ENCODE assay signal across 16 mouse cellular contexts in the genomic region with DNA sequence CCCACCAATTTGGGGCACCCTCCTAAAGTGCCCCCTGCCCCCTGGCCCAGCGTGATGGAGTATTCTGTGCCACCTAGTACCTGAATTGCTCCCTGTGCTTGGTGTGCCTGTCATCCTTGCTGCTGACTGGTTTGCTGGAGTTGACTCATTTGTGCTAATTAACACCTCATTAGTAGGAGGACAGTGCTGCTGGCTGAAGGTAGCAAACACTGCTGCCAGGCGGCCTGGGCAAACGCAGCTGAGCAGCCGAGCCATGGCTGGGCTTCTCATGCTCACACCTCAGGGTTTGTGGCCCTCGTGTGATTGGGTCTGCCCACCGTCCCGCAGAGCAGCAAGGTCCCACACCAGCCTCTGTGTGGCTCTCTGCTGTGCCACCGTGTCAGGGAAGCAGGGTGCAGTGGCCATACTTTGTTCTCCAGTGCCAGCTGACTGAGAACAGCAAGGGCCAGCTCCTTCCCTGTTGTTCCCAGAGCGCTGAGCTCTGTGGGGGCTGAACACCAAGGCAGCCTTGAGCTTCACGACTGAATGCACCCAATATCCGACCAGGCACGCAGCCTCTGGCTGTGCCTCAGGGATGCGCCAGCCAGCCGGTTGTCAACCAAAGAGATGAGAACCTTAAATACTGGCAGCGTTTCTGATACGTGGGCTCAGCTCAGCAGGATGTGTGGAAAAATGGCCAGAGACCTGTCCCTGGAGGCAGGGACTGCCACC. TPM values are rescaled to one million over a fixed set of nuclear protein-coding genes. Genes with fewer than 3 reads are reported as not detected.
DNase-seq lines count a peak whose midpoint lies in the region; ATAC-seq and TF ChIP-seq lines count a peak whose summit lies in the region.
"Had no signal": no experiment of that assay in that cellular context is flagged by ENCODE, and none has a peak within 500 bp of the region (broad histone marks: within the 10 kb centered on the region; RNA-seq: fewer than 3 reads in every experiment).

No protein-coding gene starts in this region.

- peak overlapping the region; percentile 13; the same call in 1 of the 2 replicates for H3K9ac ChIP-seq in ES-E14 (ENCODE audit: insufficient read depth, low read depth, low read length, poor library complexity, severe bottlenecking)
- H3K9ac ChIP-seq: liver, embryonic 13.5 days; stomach, embryonic 15.5 days had no signal

- H3K4me3 ChIP-seq in layer of hippocampus, adult 2 months, result no peak overlapping the region
- H3K4me3 ChIP-seq in ES-E14 (ENCODE audit: insufficient read depth in 1 of 2, low read depth in 1 of 2, low read length in 2 of 2, poor library complexity in 1 of 2, severe bottlenecking in 1 of 2), result peak overlapping the region in 1 of 2 experiments; percentile 57; a peak in 2 of 4 replicates
- H3K4me3 ChIP-seq: liver, embryonic 13.5 days; stomach, embryonic 15.5 days had no signal

- peak; percentile 59 to 67 for DNase-seq in cerebellum, postnatal 25 days
- no peak for DNase-seq in cerebellum, postnatal 4 days (ENCODE audit: low spot score in 2 of 2)
- DNase-seq in layer of hippocampus, adult 2 months (ENCODE audit: low spot score in 2 of 2), result no peak
- no peak for DNase-seq in layer of hippocampus, adult 18-20 months (ENCODE audit: low spot score in 2 of 2)
- DNase-seq in ES-E14 (ENCODE audit: low read depth, low spot score), result no peak
- DNase-seq in cerebellum, postnatal 36 days, result peak; percentile 38 to 42
- DNase-seq in gastrocnemius, postnatal 36 days, result no peak
- DNase-seq: heart, postnatal 14 days; liver, embryonic 13.5 days; thymus, postnatal 25 days had no signal

- peaks cover 9% of the 10 kb centered on the region; the same call in 1 of the 2 replicates for H3K36me3 ChIP-seq in ES-E14 (ENCODE audit: control insufficient read depth, insufficient read depth, low read length, poor library complexity, severe bottlenecking)
- H3K36me3 ChIP-seq: stomach, embryonic 15.5 days had no signal

- peaks cover 0 to 24% of the 10 kb centered on the region in 2 experiments; a peak in 2 of 4 replicates for H3K4me1 ChIP-seq in ES-E14 (ENCODE audit: control insufficient read depth in 2 of 2, insufficient read depth in 2 of 2, low read length in 2 of 2, poor library complexity in 1 of 2)
- H3K4me1 ChIP-seq: liver, embryonic 13.5 days; stomach, embryonic 15.5 days had no signal

- peak overlapping the region; percentile 90 for H3K27ac ChIP-seq in layer of hippocampus, adult 2 months
- no peak overlapping the region for H3K27ac ChIP-seq in ES-E14 (ENCODE audit: insufficient read depth, low read depth, low read length, poor library complexity, severe bottlenecking)
- H3K27ac ChIP-seq: liver, embryonic 13.5 days; stomach, embryonic 15.5 days had no signal

- in situ Hi-C loops in ES-E14 (cut with MboI; ENCODE audit: low sequenced_read_pairs in 2 of 2, unreplicated experiment in 2 of 2), result no loop called here

- H3K9me3 ChIP-seq in ES-E14 (ENCODE audit: control insufficient read depth, insufficient read depth, low read depth, low read length), result no peaks in the 10 kb centered on the region
- H3K9me3 ChIP-seq: liver, embryonic 13.5 days; stomach, embryonic 15.5 days had no signal

- intact Hi-C loops in gastrocnemius, postnatal 36 days (cut with DNase I), result loop anchor here (5.0 kb wide), 1 partner anchor 56 kb away; no protein-coding TSS in a partner anchor

- no peak for TF ChIP-seq CTCF in layer of hippocampus, adult 2 months (conservative IDR thresholded peaks at IDR 0.05)

- no peak for ATAC-seq in inflammation-experienced regulatory T-cells, adult 6 months
- ATAC-seq: intestine, postnatal 0 days; lung, postnatal 0 days had no signal

TF ChIP-seq in ES-E14, 5 proteins besides CTCF, POLR2A, EP300 and RAD21:
- no peak for TF ChIP-seq ZC3H11A (IDR thresholded peaks at IDR 0.05; ENCODE audit: borderline replicate concordance, low read depth, low read length)
- TF ChIP-seq ZNF384 (IDR thresholded peaks at IDR 0.05; ENCODE audit: low read depth, low read length), result no peak
- TF ChIP-seq CHD2 (IDR thresholded peaks at IDR 0.05; ENCODE audit: low read depth, low read length), result no peak
- no peak for TF ChIP-seq HCFC1 (IDR thresholded peaks at IDR 0.05; ENCODE audit: borderline replicate concordance, insufficient read depth, low read length)

RNA-seq across cellular contexts. Expression of a gene that starts 15.7 kb away (rescaled TPM):
- total RNA-seq in layer of hippocampus, adult 2 months (2021), result 10 to 100 TPM; 19.2 to 22.7 TPM
- total RNA-seq in layer of hippocampus, adult 18-20 months (2021), result 10 to 100 TPM; 17.9 to 18.9 TPM
- 33.9 and 35.3 TPM in 2 replicates for total RNA-seq in ES-E14 (2012; rRNA removed)
- polyA plus RNA-seq in inflammation-experienced regulatory T-cells, adult 6 months (2017; shearing (Covaris generic)), result 10 to 100 TPM; 28.5 to 51.3 (median 40.1) TPM
- total RNA-seq in gastrocnemius, postnatal 36 days (2021), result 10 to 100 TPM; 12.3 to 16.9 TPM

RNA-seq across cellular contexts. Expression of a gene that starts 18.2 kb away (rescaled TPM):
- total RNA-seq in layer of hippocampus, adult 2 months (2021), result 10 to 100 TPM; 46.4 to 47.6 TPM
- 10 to 100 TPM; 49.0 to 63.4 TPM for total RNA-seq in layer of hippocampus, adult 18-20 months (2021)
- total RNA-seq in ES-E14 (2012; rRNA removed), result 0.49 and 1.1 TPM in 2 replicates
- polyA plus RNA-seq in inflammation-experienced regulatory T-cells, adult 6 months (2017; shearing (Covaris generic)), result not detected
- total RNA-seq in gastrocnemius, postnatal 36 days (2021), result not detected
- total RNA-seq: heart, postnatal 14 days; megakaryocyte-erythroid progenitor cell, adult 5-6 weeks had no signal
- polyA plus RNA-seq: C2C12; intestine, postnatal 0 days; liver, embryonic 13.5 days had no signal

RNA-seq across cellular contexts. Expression of a gene that starts 33.0 kb away (rescaled TPM):
- total RNA-seq in layer of hippocampus, adult 2 months (2021), result 10 to 100 TPM; 46.0 to 49.2 TPM
- 10 to 100 TPM; 47.6 to 47.9 TPM for total RNA-seq in layer of hippocampus, adult 18-20 months (2021)
- total RNA-seq in ES-E14 (2012; rRNA removed), result 12.2 and 12.3 TPM in 2 replicates
- 10 to 100 TPM; 20.2 to 23.7 (median 21.9) TPM for polyA plus RNA-seq in inflammation-experienced regulatory T-cells, adult 6 months (2017; shearing (Covaris generic))
- 10 to 100 TPM; 15.5 to 17.0 TPM for total RNA-seq in gastrocnemius, postnatal 36 days (2021)

RNA-seq across cellular contexts. Expression of a gene that starts 43.8 kb away (rescaled TPM):
- 10 to 100 TPM; 43.2 to 44.9 TPM for total RNA-seq in layer of hippocampus, adult 2 months (2021)
- 10 to 100 TPM; 45.3 to 45.8 TPM for total RNA-seq in layer of hippocampus, adult 18-20 months (2021)
- total RNA-seq in ES-E14 (2012; rRNA removed), result 4.9 and 5.8 TPM in 2 replicates
- 1 to 10 TPM; 1.4 to 2.4 (median 2.3) TPM for polyA plus RNA-seq in inflammation-experienced regulatory T-cells, adult 6 months (2017; shearing (Covaris generic))
- total RNA-seq in gastrocnemius, postnatal 36 days (2021), result 1 to 10 TPM; 1.2 to 2.1 TPM

RNA-seq across cellular contexts. Expression of a gene that starts 43.8 kb away (rescaled TPM):
- 100 to 1,000 TPM; 166 to 176 TPM for total RNA-seq in layer of hippocampus, adult 2 months (2021)
- 100 to 1,000 TPM; 163 to 171 TPM for total RNA-seq in layer of hippocampus, adult 18-20 months (2021)
- 364 and 381 TPM in 2 replicates for total RNA-seq in ES-E14 (2012; rRNA removed)
- 100 to 1,000 TPM; 448 to 507 (median 458) TPM for polyA plus RNA-seq in inflammation-experienced regulatory T-cells, adult 6 months (2017; shearing (Covaris generic))
- 100 to 1,000 TPM; 117 to 131 TPM for total RNA-seq in gastrocnemius, postnatal 36 days (2021)

Comparison
In these comparisons a context has a peak if more than half of its experiments do, and no peak if none do; other contexts are left out.
1. DNase-seq: peak in cerebellum, postnatal 25 days (2 of 2) and cerebellum, postnatal 36 days (2 of 2); none in cerebellum, postnatal 4 days (0 of 2), layer of hippocampus, adult 2 months (0 of 2), layer of hippocampus, adult 18-20 months (0 of 2), ES-E14 (single experiment) and gastrocnemius, postnatal 36 days (0 of 2).
2. RNA of a gene that starts 18.2 kb away (total RNA-seq): 49.0 to 63.4 TPM in layer of hippocampus, adult 18-20 months and 46.4 to 47.6 TPM in layer of hippocampus, adult 2 months; 0.49 to 1.1 TPM in ES-E14 and not detected in gastrocnemius, postnatal 36 days; every median in the first group is over 10 times any median in the second.